Mouse (Mus musculus) left cerebral cortex, postnatal 25 days (tissue): ENCODE results near the gene C730034F03Rik. TPM values are rescaled to one million over a fixed set of nuclear protein-coding genes. Genes with fewer than 3 reads are reported as not detected.

ENCODE experiments used
- DNase-seq, 2 experiments: peaks; one replicate each; pipeline ENCODE4 v3.0.0; 2022; ENCODE audit warnings: low spot score in 2 of 2, mixed read lengths in 1 of 2
- intact Hi-C: fragments of 180-260 bp; cut with DNase I; formaldehyde crosslinking; loops from one replicate; pipeline ENCODE4 v1.15.1; 2025
- total RNA-seq, 2 experiments: library from RNA; stranded (reverse); gene quantifications; 2 replicates each; pipeline ENCODE4 v1.2.3; 2021

The C730034F03Rik gene
- 1 to 10 TPM; 1.9 to 2.1 TPM for total RNA-seq

DNA sequence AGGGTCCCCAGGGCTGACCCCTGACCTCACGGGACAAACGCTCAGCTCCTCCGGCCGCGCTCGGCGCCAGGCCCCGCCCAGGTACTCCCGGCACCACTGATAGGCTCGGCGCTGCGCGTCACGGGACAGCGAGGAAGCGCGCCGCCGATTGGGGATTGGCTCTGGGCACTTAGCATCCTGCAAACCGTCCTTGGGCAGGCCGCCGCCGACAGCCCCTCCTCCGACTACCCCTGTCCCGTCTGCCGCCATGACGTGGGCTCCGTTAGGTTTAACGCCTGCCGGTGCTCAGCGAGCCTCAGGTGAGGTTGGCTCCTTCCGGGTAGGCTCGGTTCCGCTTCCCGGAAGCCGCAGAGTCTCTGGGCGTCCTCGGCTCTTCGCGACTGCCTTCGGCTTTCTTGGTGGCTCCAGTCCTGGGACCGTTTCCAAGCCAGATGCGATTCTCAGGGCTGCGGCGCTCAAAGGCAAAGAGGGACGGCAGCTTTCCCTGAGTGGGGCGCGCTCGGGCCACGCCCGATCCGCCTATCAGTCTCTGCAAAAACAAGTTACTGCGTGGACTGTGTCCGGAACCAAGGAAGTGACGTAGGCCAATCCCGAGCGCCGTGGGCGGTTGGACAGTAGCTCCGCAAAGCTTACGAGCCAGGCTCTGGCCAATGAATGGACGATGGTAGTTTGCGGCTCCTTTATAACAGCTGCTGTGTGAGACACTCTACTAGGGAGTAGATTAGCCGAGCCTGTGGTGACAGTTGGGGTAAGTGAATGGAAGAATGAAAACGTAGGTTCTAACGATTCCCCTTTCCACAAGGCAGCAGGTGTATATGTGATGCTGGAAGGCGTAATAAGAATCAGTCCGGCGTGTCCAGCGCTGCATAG, at the start of gene C730034F03Rik, which contains the start of the genes Gm44502 and Chkb:
Gene C730034F03Rik, plus strand, starts transcription at position 238 of the 870 bp plus-strand sequence.
Gene Gm44502, minus strand, starts transcription at position 345 of the 870 bp plus-strand sequence.
Gene Chkb, minus strand, starts transcription at position 557 of the 870 bp plus-strand sequence.
- intact Hi-C loops = loop anchor here (1.0 to 2.0 kb wide), 2 partner anchors 47 to 74 kb away; partner anchors contain the start of genes Arsa, Lmf2 and Ncaph2
- peak; percentile 96 to 99 for DNase-seq

DNA sequence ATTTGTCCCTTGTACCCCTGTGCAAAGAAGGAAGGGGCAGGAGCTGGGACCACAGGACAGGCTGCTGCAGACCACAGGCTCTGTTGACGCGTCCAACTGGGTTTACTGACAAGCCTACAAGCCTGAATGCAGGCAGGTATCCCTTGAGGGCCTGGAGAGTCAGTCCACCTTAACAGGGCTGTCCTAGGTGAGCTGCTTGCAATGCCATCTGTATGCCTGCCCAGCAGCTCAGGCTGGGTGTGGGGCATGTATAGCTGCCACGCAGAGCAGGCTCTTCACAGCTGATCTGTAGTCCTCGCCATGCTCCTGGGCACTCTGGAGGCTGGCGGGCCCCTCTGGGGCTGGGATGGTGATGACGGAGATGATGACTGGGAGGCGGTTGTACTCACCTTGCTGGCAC, 44.8 kb upstream of the C730034F03Rik start, which contains the start of gene Klhdc7b:
Gene Klhdc7b, plus strand, starts transcription at position 301 of the 400 bp plus-strand sequence.
- intact Hi-C loops = no loop called here

GRCm38 (mm10) chr15:89387127-89387526, 42.3 kb upstream of the C730034F03Rik start:
- intact Hi-C loops = no loop called here
- no peak for DNase-seq

More for the DNA sequence above, 44.8 kb upstream of the C730034F03Rik start, which contains the start of gene Klhdc7b:
- DNase-seq = no peak

GRCm38 (mm10) chr15:89390081-89390480, 39.3 kb upstream of the C730034F03Rik start:
- intact Hi-C loops = no loop called here
- no peak for DNase-seq

DNA sequence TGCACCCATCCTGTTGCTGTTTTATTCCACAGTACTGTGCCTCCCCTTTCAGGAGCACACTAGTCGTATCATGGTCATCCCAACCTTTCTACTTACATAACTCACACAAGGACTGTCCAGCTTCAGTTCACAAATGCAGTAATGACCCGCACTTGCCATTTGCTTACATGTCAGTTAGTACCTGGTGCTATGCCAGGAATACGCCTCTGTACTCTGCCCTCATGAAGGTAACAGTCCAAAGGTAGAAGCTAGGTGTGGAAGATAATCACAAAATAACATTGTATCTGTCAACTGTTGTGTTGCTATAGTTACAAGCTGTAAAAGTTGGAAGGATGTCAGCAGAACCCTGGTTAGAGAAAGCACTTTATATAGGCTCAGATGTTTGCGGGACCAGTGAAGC, 32.5 kb upstream of the C730034F03Rik start:
- intact Hi-C loops = no loop called here
- no peak for DNase-seq

DNA sequence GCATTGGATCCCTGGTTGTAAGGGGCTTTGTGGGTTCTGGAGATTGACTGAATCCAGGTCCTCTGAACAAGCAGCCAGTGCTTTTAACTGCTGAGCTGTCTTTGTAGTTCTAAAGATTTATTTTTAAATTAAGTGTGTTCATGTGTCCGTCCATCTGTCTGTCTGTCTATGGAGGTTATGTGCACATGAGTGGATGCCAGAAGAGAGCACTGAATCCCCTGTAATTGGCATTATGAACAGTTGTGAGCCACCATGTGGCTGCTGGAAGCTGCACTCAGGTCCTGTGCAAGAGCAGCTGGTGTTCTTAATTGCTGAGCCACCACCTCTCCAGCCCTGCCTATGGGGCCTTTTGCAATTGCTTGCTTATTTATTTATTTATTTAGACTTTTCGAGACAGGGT, 31.2 kb upstream of the C730034F03Rik start:
- DNase-seq = no peak
- intact Hi-C loops = no loop called here

- no peak for DNase-seq
- intact Hi-C loops = no loop called here
Observed at GRCm38 (mm10) chr15:89399716-89400115, 29.7 kb upstream of the C730034F03Rik start.

- no peak for DNase-seq
- intact Hi-C loops = no loop called here
Observed at GRCm38 (mm10) chr15:89402471-89402870, 26.9 kb upstream of the C730034F03Rik start.

GRCm38 (mm10) chr15:89404831-89405623, 24.4 kb upstream of the C730034F03Rik start:
- no peak for DNase-seq
- intact Hi-C loops = no loop called here

DNA sequence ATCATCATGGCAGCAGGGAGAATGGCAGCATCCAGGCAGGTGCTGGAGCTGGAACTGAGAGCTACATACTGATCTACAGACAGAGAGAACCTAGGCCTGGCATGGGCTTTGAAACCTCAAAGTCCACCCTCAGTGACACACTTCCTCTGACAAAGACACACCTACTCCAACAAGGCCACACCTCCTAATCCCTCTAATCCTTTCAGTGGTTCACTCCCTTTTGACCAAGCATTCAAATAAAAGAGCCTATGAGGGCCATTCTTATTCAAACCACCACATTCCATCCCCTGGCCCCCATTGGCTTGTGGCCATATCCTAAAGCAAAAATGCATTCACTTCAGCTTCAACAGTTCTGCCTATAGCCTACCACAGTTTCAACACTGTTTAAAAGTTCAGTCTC, 22.7 kb upstream of the C730034F03Rik start:
- intact Hi-C loops = no loop called here
- no peak for DNase-seq

DNA sequence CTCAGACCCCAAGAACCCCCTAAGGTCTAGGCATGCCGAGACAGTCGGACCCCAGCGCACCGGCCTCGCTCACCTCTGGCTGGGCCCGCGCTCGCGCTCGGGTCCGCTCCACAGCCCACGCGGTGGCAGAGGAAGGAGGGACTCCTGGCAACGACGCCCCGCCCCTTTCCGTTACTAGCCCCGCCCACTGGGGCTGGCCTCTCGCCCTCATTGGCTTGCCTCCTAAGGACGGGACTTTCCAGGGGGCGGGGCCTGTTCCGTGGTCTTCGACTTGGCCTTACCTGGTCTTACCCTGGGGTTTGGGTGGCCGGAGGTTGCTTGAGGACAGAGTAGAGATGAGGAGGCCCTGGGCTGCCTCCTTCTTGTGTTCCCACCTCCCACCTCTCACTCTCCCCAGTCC, 19.3 kb upstream of the C730034F03Rik start, which contains the start of gene Syce3:
Gene Syce3, minus strand, starts transcription at position 386 of the 400 bp plus-strand sequence.
- intact Hi-C loops = no loop called here
- DNase-seq = no peak

GRCm38 (mm10) chr15:89415282-89415681, 14.1 kb upstream of the C730034F03Rik start:
- intact Hi-C loops = no loop called here
- DNase-seq = no peak

DNA sequence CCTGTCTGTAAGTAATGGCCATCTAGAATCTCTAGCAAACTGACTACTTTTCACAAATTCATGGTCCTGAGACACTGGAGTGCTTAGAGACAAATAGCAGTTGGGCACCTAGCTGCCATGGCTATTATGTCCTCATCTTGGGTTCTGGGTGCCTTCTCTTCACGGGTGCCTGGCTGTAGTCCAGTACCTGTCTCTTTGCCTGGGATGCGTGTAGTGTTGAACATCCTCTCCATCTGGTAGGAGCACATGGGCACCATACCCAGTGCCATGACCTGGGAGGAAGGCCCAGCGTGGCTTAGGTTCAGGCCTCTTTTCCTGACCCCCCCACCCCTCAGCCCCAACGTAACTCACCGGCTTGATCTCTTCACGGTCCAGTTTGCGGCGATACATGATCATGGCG, 7.5 kb upstream of the C730034F03Rik start:
- DNase-seq = no peak
- intact Hi-C loops = no loop called here

DNA sequence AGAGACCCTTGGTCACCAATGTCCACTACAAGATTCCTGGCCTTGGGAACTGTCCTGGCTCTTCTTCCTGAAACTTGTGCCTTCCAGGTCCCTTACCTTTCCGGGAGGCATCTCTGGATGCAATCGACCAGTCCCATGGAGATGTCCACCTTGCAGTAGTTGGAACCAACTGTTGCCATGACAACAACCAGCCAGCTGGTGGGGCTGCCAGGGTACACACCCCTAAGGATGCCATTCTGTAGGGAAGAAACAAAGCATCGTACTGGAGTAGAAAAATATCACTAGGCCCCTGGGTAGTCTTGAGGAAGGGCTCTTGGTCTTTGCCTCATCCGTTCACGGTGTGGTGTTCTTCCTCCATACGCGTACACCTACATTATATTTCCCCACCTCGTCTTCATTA, 4.8 kb upstream of the C730034F03Rik start:
- intact Hi-C loops = no loop called here
- DNase-seq = peak in 1 of 2 experiments; percentile 10

DNA sequence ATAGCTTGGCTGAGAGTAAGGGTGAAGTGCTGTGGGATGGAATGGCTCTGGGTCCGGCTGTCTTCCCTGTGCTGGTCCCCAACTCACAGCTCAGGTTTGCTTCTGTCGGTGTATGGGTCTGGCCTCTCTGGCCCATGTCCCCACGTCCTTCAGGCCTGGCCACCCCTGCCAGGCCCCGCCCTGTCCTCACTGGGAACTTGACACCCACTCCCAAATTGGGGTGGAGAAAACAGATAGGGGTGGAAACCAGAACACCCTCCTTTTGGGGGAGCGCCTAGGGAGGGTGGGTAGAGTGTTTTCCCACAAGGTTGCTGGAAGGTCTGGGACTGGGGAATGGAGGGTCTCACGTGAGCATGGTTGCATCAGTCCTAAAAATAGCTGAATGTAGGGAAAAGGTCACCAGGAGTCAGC, 3.7 kb upstream of the C730034F03Rik start, which contains the start of gene Cpt1b:
Gene Cpt1b, minus strand, starts transcription at position 153 of the 411 bp plus-strand sequence.
- intact Hi-C loops = no loop called here
- DNase-seq = no peak

- intact Hi-C loops = no loop called here
- no peak for DNase-seq
Observed at GRCm38 (mm10) chr15:89426716-89427115, 2.7 kb upstream of the C730034F03Rik start.

DNA sequence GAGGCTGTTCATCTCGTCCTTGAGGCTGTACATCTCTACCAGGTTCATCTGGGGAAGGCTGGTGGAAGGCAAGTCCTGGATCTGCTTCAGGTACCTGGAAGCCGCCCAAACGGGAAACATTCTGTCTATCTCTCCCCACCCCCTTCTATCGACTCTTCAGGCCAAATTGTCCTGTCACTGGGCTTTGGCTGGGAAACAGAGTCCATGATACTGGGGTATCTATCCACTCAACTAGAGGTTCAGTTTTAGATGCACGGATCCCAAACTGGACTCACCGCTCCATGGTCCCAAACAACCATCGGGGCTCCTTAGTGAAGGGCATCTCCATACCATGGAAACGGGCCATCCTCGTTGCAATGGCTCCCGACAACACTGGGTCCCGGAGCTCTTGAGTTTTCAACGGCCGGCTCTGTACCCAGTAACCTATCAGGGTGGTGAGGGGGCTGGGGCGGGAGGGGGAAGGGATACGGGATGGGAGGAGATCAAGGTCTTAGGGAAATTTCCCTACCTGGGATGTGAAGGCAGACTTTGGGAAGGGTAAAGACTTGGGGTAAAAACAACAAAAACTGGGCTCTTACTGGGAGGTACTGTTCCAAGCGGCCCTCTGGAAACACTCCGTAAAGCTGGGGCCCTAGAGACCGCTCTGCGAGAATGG, 1.1 kb upstream of the C730034F03Rik start:
- intact Hi-C loops = loop anchor here (2.0 kb wide), 1 partner anchor 49 kb away; the partner anchor contains the start of gene Arsa
- DNase-seq = no peak

- peak in 1 of 2 experiments; percentile 8 for DNase-seq
- intact Hi-C loops = loop anchor here (1.0 to 2.0 kb wide), 2 partner anchors 48 to 74 kb away; partner anchors contain the start of genes Arsa, Lmf2 and Ncaph2
Observed at GRCm38 (mm10) chr15:89428821-89429351, 503 bp upstream of the C730034F03Rik start.

- DNase-seq = no peak
- intact Hi-C loops = no loop called here
Observed at GRCm38 (mm10) chr15:89430341-89430740, 952 bp downstream of the C730034F03Rik start.
